Mouse (Mus musculus) G1E (cell line): Measurements from ENCODE around the gene Ski.

ENCODE experiments used
- CTCF ChIP-seq: IDR thresholded peaks from 2 replicates; pipeline ENCODE4 v1.5.1; 2012; ENCODE audit warnings: low read depth, low read length, inconsistent platforms, mixed read lengths
- TAL1 ChIP-seq: conservative IDR thresholded peaks from 2 replicates; pipeline ENCODE4 v1.6.1; 2012; ENCODE audit warnings: low read depth, low read length, inconsistent platforms, mixed read lengths

DNA sequence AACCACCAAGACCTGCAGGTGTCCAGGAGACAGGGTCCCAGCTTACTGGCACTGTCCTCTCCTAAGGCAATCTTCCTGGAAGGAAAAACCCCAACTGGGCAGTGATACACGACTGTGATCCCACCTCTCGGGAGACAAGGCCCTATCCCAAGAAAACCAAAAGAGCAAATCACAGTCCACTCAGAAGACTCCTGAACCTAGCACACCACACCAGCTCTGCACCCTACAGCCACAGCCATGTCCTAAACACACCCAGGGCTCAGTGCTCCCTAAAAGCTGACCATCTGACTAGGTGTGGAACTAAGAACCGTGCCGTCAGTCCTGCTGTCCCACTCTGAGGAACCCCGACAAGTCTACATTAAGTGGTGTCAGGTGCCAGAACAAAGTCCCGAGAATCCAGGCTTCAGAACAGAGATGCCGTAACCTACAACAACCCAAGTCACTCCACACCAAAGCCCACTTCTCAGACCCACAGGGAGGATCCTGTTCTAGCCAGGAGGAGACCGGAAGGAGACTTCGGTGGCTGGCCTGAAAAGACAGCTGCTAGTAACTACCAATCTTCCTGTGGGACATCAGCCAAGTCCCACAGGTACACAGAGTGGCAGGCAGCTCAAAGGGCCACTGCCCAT lies 4.2 kb downstream of the Ski start:
- TF ChIP-seq CTCF = no peak
- no peak for TF ChIP-seq TAL1
